Mouse (Mus musculus) MEL (cell line): ENCODE measurements around the gene Aftph.

Experiments used
- CTCF ChIP-seq, 3 experiments: IDR thresholded peaks in 2 of 3; conservative IDR thresholded peaks in 1 of 3; 2 replicates each; pipeline ENCODE4 v1.5.1; 2011 to 2012; ENCODE audit warnings: low read length in 3 of 3, low read depth in 2 of 3, mild to moderate bottlenecking in 2 of 3, improper control_type of control experiment in 1 of 3, inconsistent platforms in 1 of 3, mixed read lengths in 1 of 3, moderate library complexity in 1 of 3; ENCODE audit not compliant: control insufficient read depth in 1 of 3, insufficient read depth in 1 of 3, poor library complexity in 1 of 3, severe bottlenecking in 1 of 3
- HCFC1 ChIP-seq: IDR thresholded peaks from 2 replicates; pipeline ENCODE4 v1.6.1; 2012; ENCODE audit warnings: low read depth, mild to moderate bottlenecking, inconsistent platforms, low read length, improper control_type of control experiment, moderate library complexity
- JUND ChIP-seq: IDR thresholded peaks from 2 replicates; pipeline ENCODE4 v1.6.1; 2011; ENCODE audit warnings: low read depth, mild to moderate bottlenecking, improper control_type of control experiment, low read length
- KAT2A ChIP-seq: conservative IDR thresholded peaks from 2 replicates; pipeline ENCODE4 v1.6.1; 2012; ENCODE audit warnings: low read depth, low read length, improper control_type of control experiment, inconsistent platforms
- MAFK ChIP-seq: IDR thresholded peaks from 2 replicates; pipeline ENCODE4 v1.6.1; 2011; ENCODE audit warnings: low read depth, mild to moderate bottlenecking, low read length, improper control_type of control experiment, borderline replicate concordance
- MAZ ChIP-seq: IDR thresholded peaks from 2 replicates; pipeline ENCODE4 v1.6.1; 2012; ENCODE audit warnings: low read depth, mild to moderate bottlenecking, inconsistent platforms, low read length, improper control_type of control experiment
- POLR2A ChIP-seq, 2 experiments: IDR thresholded peaks; 2 replicates each; pipeline ENCODE4 v1.6.1; 2011 to 2012; ENCODE audit warnings: low read length in 2 of 2, mild to moderate bottlenecking in 2 of 2, control low read depth in 1 of 2, improper control_type of control experiment in 1 of 2, low read depth in 1 of 2, moderate library complexity in 1 of 2; ENCODE audit not compliant: control insufficient read depth in 1 of 2, insufficient read depth in 1 of 2, poor library complexity in 1 of 2
- SIN3A ChIP-seq: IDR thresholded peaks from 2 replicates; pipeline ENCODE4 v1.6.1; 2012; ENCODE audit warnings: low read length, improper control_type of control experiment, inconsistent platforms
- TAL1 ChIP-seq: IDR thresholded peaks from 2 replicates; pipeline ENCODE4 v1.6.1; 2012; ENCODE audit warnings: mild to moderate bottlenecking, inconsistent platforms, low read length, moderate library complexity, mixed read lengths

DNA sequence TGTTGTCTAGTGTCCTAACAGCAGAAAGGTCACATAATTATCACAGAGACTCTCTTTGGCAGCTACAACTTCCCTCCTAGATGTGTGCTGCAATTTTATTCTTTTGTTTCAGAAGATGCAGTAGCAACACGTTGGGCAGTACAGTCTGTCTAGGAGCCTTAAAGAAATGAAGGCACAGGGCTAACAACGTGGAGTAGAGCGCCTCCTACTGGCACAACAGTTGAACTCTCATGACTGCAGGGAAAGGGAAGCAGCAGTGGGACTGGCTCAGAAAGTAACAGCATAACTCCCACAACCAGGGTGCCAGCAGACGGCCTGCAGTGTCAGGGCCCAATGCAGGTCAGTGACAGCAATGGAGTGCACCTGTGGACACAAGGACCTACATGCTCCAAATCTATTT, 50.4 kb downstream of the Aftph start:
- TF ChIP-seq CTCF (IDR thresholded peaks at IDR 0.05 in 2 of 3, conservative IDR thresholded peaks at IDR 0.05 in 1 of 3; ENCODE audit: control insufficient read depth in 1 of 3, insufficient read depth in 1 of 3, low read depth in 2 of 3, low read length in 3 of 3, poor library complexity in 1 of 3, severe bottlenecking in 1 of 3) (peak; percentile 86 to 96 (median 95)), MAFK (no peak), KAT2A (no peak), SIN3A (0 out of 2 replicates have a peak, but pooled peaks have one; percentile 22), TAL1 (no peak), HCFC1 (no peak), MAZ (no peak), POLR2A (IDR thresholded peaks at IDR 0.05; ENCODE audit: control insufficient read depth in 1 of 2, insufficient read depth in 1 of 2, low read depth in 1 of 2, low read length in 2 of 2, poor library complexity in 1 of 2) (no peak), JUND (no peak)
